Comparison of ENCODE assay signal across 8 mouse cellular contexts in the genomic region with DNA sequence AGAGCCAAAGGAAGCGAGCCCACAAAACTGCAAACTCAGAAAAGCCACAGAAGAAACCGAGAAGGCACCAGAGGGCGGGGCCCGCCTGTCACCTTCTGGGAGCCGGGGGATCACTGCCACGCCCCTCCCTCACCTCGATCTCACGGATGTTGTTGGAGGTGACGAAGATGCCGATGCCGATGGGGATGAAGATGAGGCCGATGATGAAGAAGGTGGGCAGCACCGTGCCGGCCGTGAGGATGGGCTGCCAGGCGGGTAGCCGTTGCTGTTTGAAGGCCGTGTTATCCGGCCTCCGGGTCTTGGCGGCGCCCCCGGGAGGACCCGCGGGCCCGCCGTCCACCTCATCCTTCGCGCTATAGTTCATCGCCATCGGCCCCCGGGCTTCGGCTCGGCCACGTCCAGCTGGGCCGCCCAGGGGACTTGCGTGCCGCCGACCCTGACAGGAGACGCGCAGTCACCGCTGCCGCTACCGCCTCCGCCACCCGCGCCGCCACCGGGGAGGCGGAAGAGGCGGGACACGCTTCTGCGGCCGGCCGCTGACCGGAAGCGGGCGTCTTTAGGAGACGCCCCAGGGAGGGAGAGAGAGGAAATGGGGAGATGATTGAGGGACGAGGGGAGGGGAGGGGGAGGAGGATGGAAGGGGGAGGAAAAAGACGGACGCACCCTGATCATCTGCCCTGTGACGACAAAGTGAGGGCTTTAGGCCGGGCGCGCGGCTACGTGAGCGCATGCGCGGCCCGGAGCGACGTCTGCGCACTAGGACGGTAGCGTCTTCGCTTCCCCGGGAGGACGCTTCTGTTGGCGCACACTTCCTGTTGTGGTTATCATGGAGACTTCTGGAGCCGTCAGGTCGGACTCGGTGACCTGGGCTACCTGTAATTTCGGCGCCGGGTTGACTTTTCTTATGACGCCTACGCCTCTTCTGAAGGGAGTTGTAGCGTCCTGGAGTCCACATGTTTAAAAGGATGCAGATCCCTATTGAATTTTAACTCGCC. TPM values are rescaled to one million over a fixed set of nuclear protein-coding genes. Genes with fewer than 3 reads are reported as not detected.
DNase-seq lines count a peak whose midpoint lies in the region; ATAC-seq lines count a peak whose summit lies in the region.

A gene (minus strand): TSS at position 667 of the 995 bp plus-strand sequence.

- H3K4me3 ChIP-seq in heart, embryonic 14.5 days (ENCODE audit: control insufficient read depth in 1 of 2, insufficient read depth in 1 of 2, low read depth in 1 of 2, low read length in 2 of 2): peak within 1 kb of the TSS; percentile 75 to 77
- peak within 1 kb of the TSS; percentile 95 for H3K4me3 ChIP-seq in liver, embryonic 13.5 days (replicated peaks)
- peak within 1 kb of the TSS; percentile 92 for H3K4me3 ChIP-seq in stomach, embryonic 16.5 days (replicated peaks; ENCODE audit: low read length)

- under 1% methylated on average over 88 of the region's 91 CpGs for WGBS in heart, embryonic 14.5 days
- WGBS in liver, embryonic 13.5 days (ENCODE audit: insufficient replicate concordance): under 1% methylated on average over 88 of the region's 91 CpGs
- under 1% methylated on average over 91 of the region's 91 CpGs for WGBS in stomach, embryonic 16.5 days

- peak within 1 kb of the TSS; percentile 82 for H3K9ac ChIP-seq in heart, embryonic 14.5 days (ENCODE audit: low read length)
- H3K9ac ChIP-seq in liver, embryonic 13.5 days: peak within 1 kb of the TSS; percentile 88
- peak within 1 kb of the TSS; percentile 93 for H3K9ac ChIP-seq in stomach, embryonic 16.5 days (ENCODE audit: low read length)

- no peaks in the 10 kb centered on the region for H3K36me3 ChIP-seq in heart, embryonic 14.5 days (ENCODE audit: control insufficient read depth, insufficient read depth, low read length)
- H3K36me3 ChIP-seq in liver, embryonic 13.5 days: no peaks in the 10 kb centered on the region
- H3K36me3 ChIP-seq in stomach, embryonic 16.5 days (ENCODE audit: control insufficient read depth, insufficient read depth, low read length): no peaks in the 10 kb centered on the region

- peak within 1 kb of the TSS; percentile 78 to 79 for H3K27ac ChIP-seq in heart, embryonic 14.5 days (replicated peaks in 1 of 2; ENCODE audit: control insufficient read depth in 1 of 2, insufficient read depth in 1 of 2, low read depth in 2 of 2, low read length in 2 of 2)
- peak within 1 kb of the TSS; percentile 91 for H3K27ac ChIP-seq in liver, embryonic 13.5 days
- H3K27ac ChIP-seq in stomach, embryonic 16.5 days (ENCODE audit: low read length): peak within 1 kb of the TSS; percentile 89

- H3K27me3 ChIP-seq in heart, embryonic 14.5 days (ENCODE audit: control insufficient read depth, insufficient read depth, low read length): no peaks in the 10 kb centered on the region
- H3K27me3 ChIP-seq in liver, embryonic 13.5 days: no peaks in the 10 kb centered on the region
- no peaks in the 10 kb centered on the region for H3K27me3 ChIP-seq in stomach, embryonic 16.5 days (ENCODE audit: control insufficient read depth, insufficient read depth, low read length)

- no peaks in the 10 kb centered on the region for H3K9me3 ChIP-seq in heart, embryonic 14.5 days (ENCODE audit: control insufficient read depth, low read length)
- H3K9me3 ChIP-seq in liver, embryonic 13.5 days (replicated peaks): no peaks in the 10 kb centered on the region
- H3K9me3 ChIP-seq in stomach, embryonic 16.5 days (replicated peaks; ENCODE audit: control insufficient read depth, low read length): no peaks in the 10 kb centered on the region

- peak; percentile 82 for DNase-seq in c-Kit-negative CD71-positive TER-119-positive erythroid progenitor cells, embryonic 14.5 days (ENCODE audit: low read depth, low spot score)
- peak; percentile 97 for DNase-seq in fibroblast of lung, adult 2 months (ENCODE audit: low read depth)
- peak; percentile 96 for DNase-seq in kidney, postnatal 14 days
- peak; percentile 87 for DNase-seq in liver, embryonic 13.5 days
- DNase-seq in neural tube, embryonic 10.5 days (ENCODE audit: extremely low spot score, low spot score): peak; percentile 90

- ATAC-seq in CD4-positive, CD25-positive, alpha-beta regulatory T cell, adult 4 months: peak; percentile 69
- peak; percentile 96 for ATAC-seq in heart, embryonic 14.5 days (ENCODE audit: insufficient number of reproducible peaks, insufficient read depth, low FRiP score, low read depth)
- peak; percentile 95 for ATAC-seq in liver, embryonic 13.5 days (ENCODE audit: low read depth)
- ATAC-seq in stomach, embryonic 16.5 days (ENCODE audit: insufficient read depth, low FRiP score): peak; percentile 97

- peak within 1 kb of the TSS; percentile 76 for H3K4me2 ChIP-seq in heart, embryonic 14.5 days (ENCODE audit: low read length)
- H3K4me2 ChIP-seq in liver, embryonic 13.5 days: peak within 1 kb of the TSS; percentile 80
- peak within 1 kb of the TSS; percentile 68 for H3K4me2 ChIP-seq in stomach, embryonic 16.5 days (ENCODE audit: low read depth, low read length)

- peaks cover 0 to 10% of the 10 kb centered on the region in 2 experiments; a peak in 2 of 4 replicates for H3K4me1 ChIP-seq in heart, embryonic 14.5 days (ENCODE audit: control insufficient read depth in 2 of 2, insufficient read depth in 2 of 2, low read length in 2 of 2)
- H3K4me1 ChIP-seq in liver, embryonic 13.5 days (replicated peaks): peaks cover 27% of the 10 kb centered on the region
- peaks cover 5% of the 10 kb centered on the region; the same call in 1 of the 2 replicates for H3K4me1 ChIP-seq in stomach, embryonic 16.5 days (ENCODE audit: control insufficient read depth, insufficient read depth, low read length)

RNA-seq across cellular contexts. Expression of the gene that starts here (rescaled TPM):
- 10 to 100 TPM; 34.2 to 49.1 TPM for polyA plus RNA-seq in CD4-positive, CD25-positive, alpha-beta regulatory T cell, adult 4 months (2017; shearing (Covaris generic))
- polyA plus RNA-seq in heart, embryonic 14.5 days (2014; fragmentation: Nextera tagmentation; extraction: Ambion mirVana): 90.9 and 93.3 TPM in 2 replicates
- polyA plus RNA-seq in liver, embryonic 13.5 days (2015; fragmentation: Nextera tagmentation; extraction: Ambion mirVana): 31.8 and 39.0 TPM in 2 replicates
- 65.9 and 68.9 TPM in 2 replicates for polyA plus RNA-seq in stomach, embryonic 16.5 days (2015; fragmentation: Nextera tagmentation; extraction: Ambion mirVana)

Comparison
In these comparisons a context has a peak if more than half of its experiments do, and no peak if none do; other contexts are left out.
1. Peak in every context shown above with its lines: DNase-seq, ATAC-seq, H3K4me3 ChIP-seq and H3K27ac ChIP-seq.